Mouse (Mus musculus): ENCODE data around the gene Coq5.

- TF ChIP-seq POLR2A (IDR thresholded peaks at IDR 0.05; ENCODE audit: low read depth, low read length) (no peak), CTCF (IDR thresholded peaks at IDR 0.05; ENCODE audit: extremely low read depth, insufficient read depth, insufficient read length, insufficient replicate concordance) (no peak)
These were observed 7.3 kb upstream of the Coq5 start for GRCm38 (mm10) chr5:115271931-115272811.
